12 mouse cellular contexts compared by ENCODE assay signal in the genomic region with DNA sequence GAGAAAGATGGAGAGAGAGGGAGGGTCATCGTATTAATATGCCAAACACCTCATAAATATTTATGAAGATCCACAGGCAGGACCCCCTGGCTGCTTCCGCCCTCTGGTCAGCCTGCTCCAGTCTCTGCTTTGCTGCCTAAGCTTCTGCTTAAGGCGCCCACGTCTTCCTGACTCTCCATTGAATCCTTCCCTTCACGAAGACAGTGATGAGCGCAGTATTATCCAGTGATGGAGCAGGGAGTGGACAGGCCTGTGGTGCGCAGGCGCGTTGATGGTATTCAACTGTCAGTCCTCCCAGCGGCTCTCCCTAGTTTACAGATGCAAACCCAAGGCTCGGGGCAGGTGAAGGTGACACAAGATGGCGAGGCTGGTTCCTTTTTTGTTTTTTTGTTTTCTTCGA.
A peak's percentile ranks its signal among the peaks of the same experiment; 100 is the strongest.
DNase-seq lines count a peak whose midpoint lies in the region; ATAC-seq and TF ChIP-seq lines count a peak whose summit lies in the region.
"Had no signal": no experiment of that assay in that cellular context is flagged by ENCODE, and none has a peak within 500 bp of the region (broad histone marks: within the 10 kb centered on the region; RNA-seq: fewer than 3 reads in every experiment).

No protein-coding gene starts in this region.

- WGBS in forebrain, postnatal 0 days = 33% methylated on average over 13 of the region's 13 CpGs
- WGBS in limb, embryonic 12.5 days = 34% methylated on average over 13 of the region's 13 CpGs
- 41% methylated on average over 13 of the region's 13 CpGs for whole genome bisulfite sequencing in stomach, embryonic 15.5 days

- no peak overlapping the region for H3K27ac ChIP-seq in forebrain, postnatal 0 days (ENCODE audit: low read depth, low read length)
- no peak overlapping the region for H3K27ac ChIP-seq in limb, embryonic 12.5 days
- no peak overlapping the region for H3K27ac ChIP-seq in stomach, embryonic 15.5 days
- H3K27ac ChIP-seq: embryonic facial prominence, embryonic 15.5 days had no signal

- TF ChIP-seq CTCF in forebrain, postnatal 0 days (IDR thresholded peaks at IDR 0.05; ENCODE audit: low read depth) = no peak

- H3K9ac ChIP-seq in forebrain, postnatal 0 days = no peak overlapping the region
- no peak overlapping the region for H3K9ac ChIP-seq in limb, embryonic 12.5 days (replicated peaks)
- no peak overlapping the region for H3K9ac ChIP-seq in stomach, embryonic 15.5 days
- H3K9ac ChIP-seq: embryonic facial prominence, embryonic 15.5 days had no signal

- ATAC-seq in forebrain, postnatal 0 days = no peak
- ATAC-seq in limb, embryonic 12.5 days (ENCODE audit: insufficient number of reproducible peaks, insufficient read depth, low FRiP score, low TSS enrichment, low read depth) = no peak
- no peak for ATAC-seq in stomach, embryonic 15.5 days (ENCODE audit: insufficient read depth, low FRiP score, low read depth)
- ATAC-seq in frontal cortex, adult (ENCODE audit: low TSS enrichment) = no peak

- H3K36me3 ChIP-seq in forebrain, postnatal 0 days (ENCODE audit: insufficient read depth) = no peaks in the 10 kb centered on the region
- no peaks in the 10 kb centered on the region for H3K36me3 ChIP-seq in limb, embryonic 12.5 days
- no peaks in the 10 kb centered on the region for H3K36me3 ChIP-seq in stomach, embryonic 15.5 days
- H3K36me3 ChIP-seq: embryonic facial prominence, embryonic 15.5 days had no signal

- H3K4me3 ChIP-seq in forebrain, postnatal 0 days (ENCODE audit: low read depth, low read length) = peak overlapping the region; percentile 14; the same call in 1 of the 2 replicates
- H3K4me3 ChIP-seq in limb, embryonic 12.5 days (replicated peaks) = no peak overlapping the region
- no peak overlapping the region for H3K4me3 ChIP-seq in stomach, embryonic 15.5 days (replicated peaks)
- H3K4me3 ChIP-seq: embryonic facial prominence, embryonic 15.5 days had no signal

- H3K4me1 ChIP-seq in forebrain, postnatal 0 days (ENCODE audit: insufficient read depth) = no peaks in the 10 kb centered on the region
- peaks cover 31% of the 10 kb centered on the region for H3K4me1 ChIP-seq in limb, embryonic 12.5 days (replicated peaks)
- peaks cover 15% of the 10 kb centered on the region for H3K4me1 ChIP-seq in stomach, embryonic 15.5 days

- no peaks in the 10 kb centered on the region for H3K9me3 ChIP-seq in forebrain, postnatal 0 days (ENCODE audit: low read length)
- H3K9me3 ChIP-seq in limb, embryonic 12.5 days = 0 out of 2 replicates have a peak, but pooled peaks cover 8% of the 10 kb centered on the region
- H3K9me3 ChIP-seq in stomach, embryonic 15.5 days = no peaks in the 10 kb centered on the region
- H3K9me3 ChIP-seq: embryonic facial prominence, embryonic 15.5 days had no signal

- peak overlapping the region; percentile 26 for H3K4me2 ChIP-seq in forebrain, postnatal 0 days (ENCODE audit: low read depth)
- H3K4me2 ChIP-seq in limb, embryonic 12.5 days = peak overlapping the region; percentile 31; the same call in 1 of the 2 replicates
- 0 out of 2 replicates have a peak overlapping the region, but pooled peaks have one; percentile 14 for H3K4me2 ChIP-seq in stomach, embryonic 15.5 days
- H3K4me2 ChIP-seq: embryonic facial prominence, embryonic 15.5 days had no signal

- DNase-seq in retina, postnatal 1 day = peak; percentile 35
- DNase-seq in retina, embryonic 14.5 days (ENCODE audit: low spot score) = no peak
- no peak for DNase-seq in forebrain, postnatal 0 days
- no peak for DNase-seq in kidney, postnatal 4 days
- DNase-seq: cerebellum, adult 9-10 months; gastrocnemius, postnatal 10 days; left cerebral cortex, postnatal 4 days; lung, postnatal 14 days had no signal

- H3K27me3 ChIP-seq in forebrain, postnatal 0 days (ENCODE audit: insufficient read depth, low read length) = peaks cover 43% of the 10 kb centered on the region
- H3K27me3 ChIP-seq in limb, embryonic 12.5 days = peaks cover 96% of the 10 kb centered on the region
- H3K27me3 ChIP-seq in stomach, embryonic 15.5 days (replicated peaks) = peaks cover 30% of the 10 kb centered on the region
